Mouse (Mus musculus) neural tube, embryonic 12.5 days (tissue): ENCODE measurements around the gene Abhd12b. TPM values are rescaled to one million over a fixed set of nuclear protein-coding genes. Genes with fewer than 3 reads are reported as not detected.
"Not testable (repeated sequence)": the region's sequence is repeated elsewhere in the genome, so short reads cannot be mapped to it uniquely, and the experiment has no call there.

Source experiments
- ATAC-seq: fragments of 200-750 bp; cut with Nextera tagmentation; 2 replicates; pipeline ENCODE4 v1.8.0; 2017; ENCODE audit warnings: low read depth, mild to moderate bottlenecking, moderate TSS enrichment, moderate library complexity; ENCODE audit not compliant: low FRiP score
- H3K27ac ChIP-seq: fragments of 300-500 bp; sonication (generic); 2 replicates; pipeline ENCODE4 v1.5.1; 2016
- H3K27me3 ChIP-seq: fragments of 300-500 bp; sonication (generic); replicated peaks from 2 replicates; pipeline ENCODE4 v1.6.1; 2016; ENCODE audit warnings: mild to moderate bottlenecking
- H3K36me3 ChIP-seq: fragments of 300-500 bp; sonication (generic); 2 replicates; pipeline ENCODE4 v1.6.1; 2016; ENCODE audit warnings: mild to moderate bottlenecking
- H3K4me1 ChIP-seq: fragments of 300-500 bp; sonication (generic); 2 replicates; pipeline ENCODE4 v1.6.1; 2016
- H3K4me2 ChIP-seq: fragments of 300-500 bp; sonication (generic); replicated peaks from 2 replicates; pipeline ENCODE4 v1.6.1; 2016; ENCODE audit warnings: mild to moderate bottlenecking
- H3K4me3 ChIP-seq: fragments of 300-500 bp; sonication (generic); 2 replicates; pipeline ENCODE4 v1.5.1; 2016
- H3K9ac ChIP-seq: fragments of 300-500 bp; sonication (generic); 2 replicates; pipeline ENCODE4 v1.6.1; 2016; ENCODE audit warnings: mild to moderate bottlenecking
- H3K9me3 ChIP-seq: fragments of 300-500 bp; sonication (generic); 2 replicates; pipeline ENCODE4 v1.6.1; 2016; ENCODE audit warnings: mild to moderate bottlenecking
- WGBS: fragments of 180-500 bp; shearing (Covaris S2); methylation state at CpG from one replicate; pipeline ENCODE4 v1.1.7; 2016; 5-methylcytosine and 5-hydroxymethylcytosine counted together
- polyA plus RNA-seq: library from polyadenylated mRNA; unstranded; fragments of >200 nt; fragmentation: Nextera tagmentation; extraction: Ambion mirVana; gene quantifications from 2 replicates; pipeline ENCODE4 v1.2.1, GENCODE M21; 2016

The Abhd12b gene
- polyA plus RNA-seq, 1 experiment from 2014 or later = not detected

- H3K9ac ChIP-seq = no peak overlapping the region
- 92% methylated on average over 5 of the region's 5 CpGs for whole genome bisulfite sequencing
- no peak for ATAC-seq
- no peaks in the 10 kb centered on the region for H3K36me3 ChIP-seq
- H3K27me3 ChIP-seq = no peaks in the 10 kb centered on the region
- no peak overlapping the region for H3K4me3 ChIP-seq
- no peak overlapping the region for H3K27ac ChIP-seq
- no peak overlapping the region for H3K4me2 ChIP-seq
- peaks cover 7% of the 10 kb centered on the region; the same call in 1 of the 2 replicates for H3K4me1 ChIP-seq
- H3K9me3 ChIP-seq = no peaks in the 10 kb centered on the region
These were observed 12.9 kb upstream of the Abhd12b start for GRCm38 (mm10) chr12:70140993-70141576.

- H3K9me3 ChIP-seq, H3K4me2 ChIP-seq, H3K27me3 ChIP-seq, H3K36me3 ChIP-seq, H3K4me1 ChIP-seq, H3K9ac ChIP-seq, H3K4me3 ChIP-seq: not testable (repeated sequence)
- H3K27ac ChIP-seq = peak overlapping the region; percentile 39; the same call in 1 of the 2 replicates
- peak; percentile 49 for ATAC-seq
- 4% methylated on average over 3 of the region's 3 CpGs for WGBS
These were observed 9.8 kb upstream of the Abhd12b start for GRCm38 (mm10) chr12:70144106-70144587.

GRCm38 (mm10) chr12:70144637-70145448 lies 9.1 kb upstream of the Abhd12b start:
- H3K4me2 ChIP-seq = no peak overlapping the region
- H3K27ac ChIP-seq = no peak overlapping the region
- no peaks in the 10 kb centered on the region for H3K36me3 ChIP-seq
- H3K27me3 ChIP-seq = no peaks in the 10 kb centered on the region
- ATAC-seq = peak; percentile 46
- H3K4me1 ChIP-seq = peaks cover 9% of the 10 kb centered on the region
- no peak overlapping the region for H3K4me3 ChIP-seq
- 46% methylated on average over 20 of the region's 20 CpGs for WGBS
- no peaks in the 10 kb centered on the region for H3K9me3 ChIP-seq
- no peak overlapping the region for H3K9ac ChIP-seq

- Histone ChIP-seq H3K4me3 (no peak overlapping the region), H3K27me3 (no peaks in the 10 kb centered on the region), H3K4me1 (peaks cover 9% of the 10 kb centered on the region), H3K4me2 (no peak overlapping the region), H3K9ac (no peak overlapping the region), H3K36me3 (no peaks in the 10 kb centered on the region), H3K9me3 (no peaks in the 10 kb centered on the region), H3K27ac (no peak overlapping the region)
- no peak for ATAC-seq
- WGBS = 87% methylated on average over 6 of the region's 6 CpGs
These were observed 8.4 kb upstream of the Abhd12b start for GRCm38 (mm10) chr12:70145586-70145985.

- H3K4me3 ChIP-seq = no peak overlapping the region
- H3K4me2 ChIP-seq = peak overlapping the region; percentile 46
- no peak for ATAC-seq
- 9% methylated on average over 13 of the region's 13 CpGs for WGBS
- peaks cover 9% of the 10 kb centered on the region for H3K4me1 ChIP-seq
- no peaks in the 10 kb centered on the region for H3K27me3 ChIP-seq
- no peak overlapping the region for H3K9ac ChIP-seq
- no peaks in the 10 kb centered on the region for H3K9me3 ChIP-seq
- H3K27ac ChIP-seq = no peak overlapping the region
- H3K36me3 ChIP-seq = no peaks in the 10 kb centered on the region
These were observed 5.8 kb upstream of the Abhd12b start for GRCm38 (mm10) chr12:70147986-70148630.

GRCm38 (mm10) chr12:70148631-70149265 lies 5.2 kb upstream of the Abhd12b start:
- H3K9ac ChIP-seq = no peak overlapping the region
- no peaks in the 10 kb centered on the region for H3K36me3 ChIP-seq
- H3K4me3 ChIP-seq = no peak overlapping the region
- 14% methylated on average over 11 of the region's 11 CpGs for WGBS
- no peak for ATAC-seq
- peak overlapping the region; percentile 46 for H3K4me2 ChIP-seq
- peaks cover 9% of the 10 kb centered on the region for H3K4me1 ChIP-seq
- H3K27me3 ChIP-seq = no peaks in the 10 kb centered on the region
- no peaks in the 10 kb centered on the region for H3K9me3 ChIP-seq
- no peak overlapping the region for H3K27ac ChIP-seq

- Histone ChIP-seq H3K36me3 (no peaks in the 10 kb centered on the region), H3K4me3 (no peak overlapping the region), H3K4me2 (no peak overlapping the region), H3K4me1 (no peaks in the 10 kb centered on the region), H3K27ac (no peak overlapping the region), H3K9me3 (no peaks in the 10 kb centered on the region), H3K9ac (no peak overlapping the region), H3K27me3 (no peaks in the 10 kb centered on the region)
- WGBS = 67% methylated on average over 6 of the region's 6 CpGs
- ATAC-seq = no peak
These were observed 2.3 kb downstream of the Abhd12b start for GRCm38 (mm10) chr12:70156222-70156621.

- ATAC-seq = no peak
- H3K27ac ChIP-seq = no peak overlapping the region
- WGBS = 51% methylated on average over 5 of the region's 5 CpGs
These were observed 3.5 kb downstream of the Abhd12b start for GRCm38 (mm10) chr12:70157292-70158066.

GRCm38 (mm10) chr12:70161057-70161456 lies 7.1 kb downstream of the Abhd12b start:
- no peaks in the 10 kb centered on the region for H3K27me3 ChIP-seq
- no peaks in the 10 kb centered on the region for H3K9me3 ChIP-seq
- H3K27ac ChIP-seq = no peak overlapping the region
- H3K9ac ChIP-seq = no peak overlapping the region
- no peak overlapping the region for H3K4me2 ChIP-seq
- H3K4me1 ChIP-seq = no peaks in the 10 kb centered on the region
- no peaks in the 10 kb centered on the region for H3K36me3 ChIP-seq
- ATAC-seq = no peak
- WGBS = 78% methylated on average over 5 of the region's 5 CpGs
- no peak overlapping the region for H3K4me3 ChIP-seq

More at GRCm38 (mm10) chr12:70157292-70158066, 3.5 kb downstream of the Abhd12b start:
- Histone ChIP-seq H3K4me2 (no peak overlapping the region), H3K36me3 (no peaks in the 10 kb centered on the region), H3K4me1 (no peaks in the 10 kb centered on the region), H3K9ac (no peak overlapping the region), H3K9me3 (no peaks in the 10 kb centered on the region), H3K27me3 (no peaks in the 10 kb centered on the region), H3K4me3 (no peak overlapping the region)

- Histone ChIP-seq H3K27ac (no peak overlapping the region), H3K27me3 (no peaks in the 10 kb centered on the region), H3K36me3 (no peaks in the 10 kb centered on the region), H3K4me2 (no peak overlapping the region), H3K4me1 (no peaks in the 10 kb centered on the region), H3K9me3 (no peaks in the 10 kb centered on the region), H3K4me3 (no peak overlapping the region), H3K9ac (no peak overlapping the region)
- ATAC-seq = no peak
- WGBS = 81% methylated on average over 3 of the region's 3 CpGs
These were observed 10.8 kb downstream of the Abhd12b start for GRCm38 (mm10) chr12:70164741-70165140.

- 90% methylated on average over 4 of the region's 4 CpGs for WGBS
- Histone ChIP-seq H3K27ac (no peak overlapping the region), H3K27me3 (no peaks in the 10 kb centered on the region), H3K36me3 (no peaks in the 10 kb centered on the region), H3K4me2 (no peak overlapping the region), H3K9me3 (no peaks in the 10 kb centered on the region), H3K9ac (no peak overlapping the region), H3K4me3 (no peak overlapping the region), H3K4me1 (no peaks in the 10 kb centered on the region)
- no peak for ATAC-seq
These were observed 14.0 kb downstream of the Abhd12b start for GRCm38 (mm10) chr12:70167950-70168349.
